Mouse (Mus musculus) olfactory bulb, adult 2 months (tissue): Measurements from ENCODE around the gene Dscaml1.

Experiments
- CTCF ChIP-seq: fragments of 200-500 bp; IDR thresholded peaks from 2 replicates; pipeline ENCODE4 v1.5.1; 2012; ENCODE audit warnings: low read depth, mild to moderate bottlenecking, low read length, moderate library complexity; ENCODE audit not compliant: insufficient read depth
- POLR2A ChIP-seq: fragments of 200-500 bp; IDR thresholded peaks from 2 replicates; pipeline ENCODE4 v1.6.1; 2012; ENCODE audit warnings: mild to moderate bottlenecking, low read depth, low read length, moderate library complexity; ENCODE audit not compliant: insufficient read depth

- no peak for TF ChIP-seq POLR2A
- TF ChIP-seq CTCF: no peak
Measured at GRCm38 (mm10) chr9:45519841-45520240, 93.4 kb downstream of the Dscaml1 start.
